Mouse (Mus musculus) hindbrain, embryonic 12.5 days (tissue): ENCODE data around the gene Mrpl45. TPM values are rescaled to one million over a fixed set of nuclear protein-coding genes. Genes with fewer than 3 reads are reported as not detected.
"Not testable (repeated sequence)": the region's sequence is repeated elsewhere in the genome, so short reads cannot be mapped to it uniquely, and the experiment has no call there.

Experiments
- ATAC-seq: fragments of 200-750 bp; cut with Nextera tagmentation; 2 replicates; pipeline ENCODE4 v1.8.0; 2017; ENCODE audit warnings: moderate TSS enrichment; ENCODE audit not compliant: low FRiP score
- H3K27ac ChIP-seq: fragments of 300-500 bp; sonication (generic); 2 replicates; pipeline ENCODE4 v1.5.1; 2016; ENCODE audit warnings: mild to moderate bottlenecking
- H3K27me3 ChIP-seq: fragments of 300-500 bp; sonication (generic); 2 replicates; pipeline ENCODE4 v1.6.1; 2016; ENCODE audit warnings: mild to moderate bottlenecking
- H3K36me3 ChIP-seq: fragments of 300-500 bp; sonication (generic); 2 replicates; pipeline ENCODE4 v1.6.1; 2016; ENCODE audit warnings: mild to moderate bottlenecking
- H3K4me1 ChIP-seq: fragments of 300-500 bp; sonication (generic); 2 replicates; pipeline ENCODE4 v1.6.1; 2016
- H3K4me2 ChIP-seq: fragments of 300-500 bp; sonication (generic); replicated peaks from 2 replicates; pipeline ENCODE4 v1.6.1; 2016; ENCODE audit warnings: mild to moderate bottlenecking
- H3K4me3 ChIP-seq: fragments of 300-500 bp; sonication (generic); 2 replicates; pipeline ENCODE4 v1.5.1; 2016; ENCODE audit warnings: mild to moderate bottlenecking
- H3K9ac ChIP-seq: fragments of 300-500 bp; sonication (generic); 2 replicates; pipeline ENCODE4 v1.6.1; 2016; ENCODE audit warnings: mild to moderate bottlenecking, moderate library complexity
- H3K9me3 ChIP-seq: fragments of 300-500 bp; sonication (generic); replicated peaks from 2 replicates; pipeline ENCODE4 v1.6.1; 2016; ENCODE audit warnings: mild to moderate bottlenecking
- WGBS: fragments of 180-500 bp; shearing (Covaris S2); methylation state at CpG from one replicate; pipeline ENCODE4 v1.1.7; 2016; 5-methylcytosine and 5-hydroxymethylcytosine counted together
- polyA plus RNA-seq: library from polyadenylated mRNA; unstranded; fragments of >200 nt; fragmentation: Nextera tagmentation; extraction: Ambion mirVana; gene quantifications from 2 replicates; pipeline ENCODE4 v1.2.1, GENCODE M21; 2016

Mrpl45 gene
- polyA plus RNA-seq, 1 experiment from 2014 or later, result 44.9 TPM

DNA sequence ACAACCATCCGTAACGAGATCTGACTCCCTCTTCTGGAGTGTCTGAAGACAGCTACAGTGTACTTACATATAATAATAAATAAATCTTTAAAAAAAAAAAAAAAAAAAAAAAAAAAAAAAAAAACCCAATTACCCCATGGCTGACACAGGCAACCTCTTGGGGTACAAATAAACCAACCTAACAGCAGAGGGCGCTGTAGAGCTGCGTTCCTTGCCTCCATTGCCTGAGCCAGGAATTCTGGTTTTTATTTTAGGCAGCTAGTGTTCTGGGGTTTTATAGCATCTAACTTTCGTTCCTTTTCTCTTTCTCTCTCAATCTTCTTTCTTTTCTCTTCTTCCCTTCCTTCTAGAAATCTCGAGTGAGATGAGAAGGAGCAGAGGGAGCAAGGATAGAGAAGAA is 42.1 kb downstream of the Mrpl45 start:
- not testable (repeated sequence) for ATAC-seq, H3K4me2 ChIP-seq, H3K27me3 ChIP-seq, H3K36me3 ChIP-seq, H3K4me3 ChIP-seq, H3K9me3 ChIP-seq, H3K9ac ChIP-seq, H3K27ac ChIP-seq, H3K4me1 ChIP-seq
- 12% methylated on average over 4 of the region's 6 CpGs for WGBS

DNA sequence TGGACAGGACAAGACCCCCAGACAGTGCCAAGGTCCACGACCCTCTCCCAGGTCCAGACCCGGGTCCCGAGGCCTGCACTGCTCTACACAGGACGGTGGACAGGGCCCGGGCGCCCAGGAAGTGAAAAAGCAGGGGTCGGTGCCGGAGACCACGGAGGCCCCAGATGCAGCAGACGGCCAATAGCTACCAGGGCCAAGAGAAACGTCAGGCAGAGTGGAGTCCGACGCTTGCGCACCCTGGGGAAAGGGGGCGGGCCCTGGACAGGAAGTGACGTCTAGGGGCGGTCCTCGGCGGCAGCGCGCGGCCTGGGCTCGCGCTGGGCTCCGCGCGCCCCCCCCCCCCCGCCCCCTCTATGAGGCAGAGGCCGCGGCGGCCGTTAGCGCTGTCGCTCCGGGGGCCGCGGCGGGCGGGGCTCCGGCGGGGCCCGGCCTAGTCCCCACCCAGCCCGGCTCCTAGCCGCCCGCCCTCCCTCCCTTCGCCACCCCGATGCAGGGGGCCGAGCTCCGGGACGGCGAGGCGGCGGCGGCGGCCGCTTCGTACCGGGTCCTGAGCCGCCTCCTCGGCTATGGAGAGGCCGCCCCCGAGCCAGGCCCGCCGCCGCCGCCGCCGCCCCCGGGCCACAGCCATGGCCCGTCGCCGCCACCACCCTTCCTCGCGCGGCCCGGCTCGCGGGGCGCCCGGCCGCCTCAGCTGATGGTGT is 46.6 kb downstream of the Mrpl45 start, which contains the start of gene Socs7:
Gene Socs7 (plus strand): TSS at position 604 of the 701 bp plus-strand sequence.
- Histone ChIP-seq H3K27ac (peak within 1 kb of the TSS; percentile 90), H3K9ac (peak within 1 kb of the TSS; percentile 97), H3K9me3 (no peaks in the 10 kb centered on the region), H3K4me1 (peaks cover 30% of the 10 kb centered on the region), H3K36me3 (no peaks in the 10 kb centered on the region), H3K4me2 (peak within 1 kb of the TSS; percentile 89), H3K27me3 (no peaks in the 10 kb centered on the region), H3K4me3 (peak within 1 kb of the TSS; percentile 77)
- peak; percentile 95 for ATAC-seq
- under 1% methylated on average over 30 of the region's 81 CpGs for WGBS

DNA sequence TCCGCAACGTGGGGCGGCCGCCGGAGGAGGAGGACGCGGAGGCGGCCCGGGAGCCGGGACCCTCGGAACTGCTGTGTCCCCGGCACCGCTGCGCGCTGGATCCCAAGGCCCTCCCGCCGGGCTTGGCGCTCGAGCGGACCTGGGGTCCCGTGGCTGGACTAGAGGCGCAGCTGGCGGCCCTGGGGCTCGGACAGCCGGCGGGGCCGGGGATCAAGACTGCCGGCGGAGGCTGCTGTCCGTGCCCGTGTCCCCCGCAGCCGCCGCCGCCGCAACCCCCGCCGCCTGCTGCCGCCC is 47.1 kb downstream of the Mrpl45 start:
- 1% methylated on average over 33 of the region's 39 CpGs for WGBS
- H3K27me3 ChIP-seq, result no peaks in the 10 kb centered on the region
- peak overlapping the region; percentile 77 for H3K4me3 ChIP-seq
- H3K9ac ChIP-seq, result peak overlapping the region; percentile 97
- peak; percentile 62 for ATAC-seq
- no peaks in the 10 kb centered on the region for H3K9me3 ChIP-seq
- peak overlapping the region; percentile 90 for H3K27ac ChIP-seq
- H3K36me3 ChIP-seq, result no peaks in the 10 kb centered on the region
- H3K4me1 ChIP-seq, result peaks cover 32% of the 10 kb centered on the region
- peak overlapping the region; percentile 89 for H3K4me2 ChIP-seq

DNA sequence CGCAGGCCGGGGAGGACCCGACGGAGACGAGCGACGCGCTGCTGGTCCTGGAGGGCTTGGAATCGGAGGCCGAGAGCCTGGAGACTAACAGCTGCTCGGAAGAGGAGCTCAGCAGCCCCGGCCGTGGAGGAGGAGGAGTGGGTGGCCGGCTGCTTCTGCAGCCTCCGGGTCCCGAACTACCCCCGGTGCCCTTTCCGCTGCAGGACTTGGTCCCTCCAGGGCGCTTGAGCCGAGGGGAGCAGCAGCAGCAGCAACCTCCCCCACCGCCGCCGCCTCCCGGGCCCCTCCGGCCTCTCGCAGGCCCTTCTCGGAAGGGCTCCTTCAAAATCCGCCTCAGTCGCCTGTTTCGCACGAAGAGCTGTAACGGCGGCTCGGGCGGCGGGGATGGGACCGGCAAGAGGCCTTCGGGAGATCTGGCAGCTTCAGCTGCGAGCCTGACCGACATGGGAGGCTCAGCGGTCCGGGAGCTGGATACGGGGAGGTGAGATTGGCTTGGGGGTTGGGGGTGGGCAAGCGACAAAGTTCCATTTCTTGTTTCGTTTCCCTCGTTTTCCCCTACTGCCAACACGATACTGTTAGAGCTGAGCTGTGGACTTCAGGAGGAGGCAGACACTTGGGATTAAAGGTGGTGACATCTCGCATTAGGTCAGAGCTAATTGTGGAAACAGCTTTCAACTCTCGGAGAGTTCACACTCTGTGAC is 47.6 kb downstream of the Mrpl45 start:
- H3K36me3 ChIP-seq, result no peaks in the 10 kb centered on the region
- H3K4me2 ChIP-seq, result peak overlapping the region; percentile 89
- no peaks in the 10 kb centered on the region for H3K27me3 ChIP-seq
- ATAC-seq, result peak; percentile 7; the same call in 1 of the 2 replicates
- no peaks in the 10 kb centered on the region for H3K9me3 ChIP-seq
- WGBS, result under 1% methylated on average over 49 of the region's 49 CpGs
- peaks cover 32% of the 10 kb centered on the region for H3K4me1 ChIP-seq
- H3K9ac ChIP-seq, result peak overlapping the region; percentile 97
- H3K27ac ChIP-seq, result peak overlapping the region; percentile 90
- H3K4me3 ChIP-seq, result peak overlapping the region; percentile 77

DNA sequence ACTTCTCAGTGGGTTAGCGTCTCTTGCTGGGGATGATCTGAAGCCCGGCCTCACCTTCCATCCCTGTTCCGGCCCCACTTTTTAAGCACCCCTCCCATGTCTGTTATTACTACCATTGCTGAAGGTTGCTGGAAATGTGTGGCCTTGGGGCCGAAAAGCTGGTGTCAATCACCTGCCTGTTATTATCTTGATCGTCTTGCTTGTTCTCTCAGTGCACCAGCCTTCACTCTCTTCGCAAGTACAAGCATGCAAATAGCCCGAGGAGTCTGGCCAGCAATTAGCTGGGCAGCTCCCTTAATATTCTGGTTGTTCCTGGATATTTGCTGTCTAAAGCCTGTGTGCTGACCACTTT is 48.1 kb downstream of the Mrpl45 start:
- ATAC-seq, result no peak
- H3K4me1 ChIP-seq, result peaks cover 32% of the 10 kb centered on the region
- peak overlapping the region; percentile 89 for H3K4me2 ChIP-seq
- 2% methylated on average over 7 of the region's 7 CpGs for WGBS
- peak overlapping the region; percentile 77 for H3K4me3 ChIP-seq
- H3K9me3 ChIP-seq, result no peaks in the 10 kb centered on the region
- H3K36me3 ChIP-seq, result no peaks in the 10 kb centered on the region
- no peak overlapping the region for H3K27ac ChIP-seq
- peak overlapping the region; percentile 97 for H3K9ac ChIP-seq
- H3K27me3 ChIP-seq, result no peaks in the 10 kb centered on the region

DNA sequence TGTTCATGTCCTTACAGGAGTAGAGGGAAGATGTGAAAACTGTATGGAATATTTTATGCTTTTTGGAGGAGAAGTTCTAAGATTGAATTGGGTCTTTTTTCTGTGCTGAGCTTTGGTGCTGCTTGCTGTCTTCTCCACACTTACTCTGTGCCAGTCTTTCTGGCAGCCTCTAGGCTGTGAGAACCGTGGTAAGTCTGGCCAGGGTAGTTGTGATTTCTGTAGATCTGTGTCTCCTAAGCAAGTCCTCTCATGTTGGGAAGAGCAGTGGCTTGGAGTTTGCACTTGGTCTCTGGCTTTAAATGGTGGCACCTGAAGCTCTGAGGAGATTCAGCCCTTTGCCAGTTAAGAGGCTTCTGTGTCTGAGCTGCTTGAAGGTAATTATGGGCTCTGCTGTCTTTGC is 50.0 kb downstream of the Mrpl45 start:
- Histone ChIP-seq H3K4me1 (peaks cover 35% of the 10 kb centered on the region), H3K4me3 (peak overlapping the region; percentile 77; the same call in 1 of the 2 replicates), H3K27ac (no peak overlapping the region), H3K36me3 (no peaks in the 10 kb centered on the region), H3K9ac (peak overlapping the region; percentile 97; the same call in 1 of the 2 replicates), H3K9me3 (no peaks in the 10 kb centered on the region), H3K27me3 (no peaks in the 10 kb centered on the region), H3K4me2 (peak overlapping the region; percentile 89)
- WGBS, result 84% methylated on average over 1 of the region's 1 CpGs
- no peak for ATAC-seq

DNA sequence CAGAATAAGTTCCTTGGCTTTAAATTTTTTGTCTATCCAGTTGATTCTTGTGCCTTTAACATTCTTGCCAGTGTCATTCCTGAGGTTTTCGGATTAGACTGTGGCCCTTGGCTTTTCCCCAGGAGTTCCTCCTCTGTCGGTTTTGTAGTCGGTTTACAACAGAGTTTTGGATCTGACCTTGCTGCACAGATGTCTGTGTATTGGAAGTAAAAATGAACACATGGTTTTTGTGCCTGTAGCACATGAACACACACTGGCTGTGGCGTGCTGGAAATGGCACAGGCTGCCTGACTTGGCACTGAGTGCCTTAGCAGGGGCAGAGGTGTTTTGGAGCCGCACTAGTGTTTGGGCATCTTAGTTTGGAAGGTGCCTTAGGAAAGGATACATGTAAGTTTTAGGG is 53.0 kb downstream of the Mrpl45 start:
- Histone ChIP-seq H3K9ac (no peak overlapping the region), H3K4me1 (peaks cover 33% of the 10 kb centered on the region), H3K4me2 (no peak overlapping the region), H3K36me3 (0 out of 2 replicates have a peak, but pooled peaks cover 3% of the 10 kb centered on the region), H3K27me3 (no peaks in the 10 kb centered on the region), H3K4me3 (no peak overlapping the region), H3K9me3 (no peaks in the 10 kb centered on the region), H3K27ac (no peak overlapping the region)
- WGBS, result 88% methylated on average over 5 of the region's 5 CpGs
- no peak for ATAC-seq

DNA sequence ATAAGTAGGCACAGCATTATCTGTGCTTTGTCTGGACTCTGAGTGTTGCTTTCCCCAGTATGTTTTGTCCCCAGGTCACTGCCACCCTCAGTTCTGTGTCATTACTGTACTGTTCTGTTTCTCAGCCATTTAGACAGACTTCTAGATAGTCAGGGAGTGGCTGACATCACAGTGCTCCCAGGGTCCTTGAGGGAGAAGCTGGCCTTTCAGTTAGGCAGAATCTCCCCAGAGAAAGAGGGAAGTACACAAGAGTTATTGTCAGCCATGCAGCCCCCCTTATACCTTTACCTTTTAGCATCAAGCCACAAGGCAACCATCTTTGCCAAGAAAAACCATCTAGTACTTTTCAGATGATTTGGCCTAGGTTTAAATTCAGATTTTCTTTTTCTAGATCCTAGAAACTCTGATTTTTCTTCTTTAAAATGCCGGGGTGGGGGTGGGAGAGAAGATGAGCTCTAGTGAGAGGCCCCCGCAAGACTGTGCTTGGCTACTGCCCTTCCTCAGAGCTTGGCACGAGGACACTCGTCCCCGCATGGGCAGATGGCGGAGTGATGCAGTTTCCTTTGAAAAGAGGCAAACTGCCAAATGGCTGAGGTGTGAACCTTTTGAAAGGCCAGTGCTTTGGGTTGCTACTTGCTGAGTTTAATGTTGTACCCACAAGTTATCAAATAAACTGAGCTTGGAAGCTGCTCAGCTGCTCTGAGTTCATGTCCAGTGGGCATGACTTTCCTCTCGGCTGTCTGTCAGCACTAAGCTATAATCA is 55.0 kb downstream of the Mrpl45 start:
- WGBS, result 84% methylated on average over 7 of the region's 7 CpGs
- H3K36me3 ChIP-seq, result peaks cover 10% of the 10 kb centered on the region
- H3K4me1 ChIP-seq, result peaks cover 13% of the 10 kb centered on the region
- no peaks in the 10 kb centered on the region for H3K9me3 ChIP-seq
- no peaks in the 10 kb centered on the region for H3K27me3 ChIP-seq
- ATAC-seq, result no peak
- H3K4me2 ChIP-seq, result no peak overlapping the region
- H3K27ac ChIP-seq, result no peak overlapping the region
- no peak overlapping the region for H3K4me3 ChIP-seq
- no peak overlapping the region for H3K9ac ChIP-seq

DNA sequence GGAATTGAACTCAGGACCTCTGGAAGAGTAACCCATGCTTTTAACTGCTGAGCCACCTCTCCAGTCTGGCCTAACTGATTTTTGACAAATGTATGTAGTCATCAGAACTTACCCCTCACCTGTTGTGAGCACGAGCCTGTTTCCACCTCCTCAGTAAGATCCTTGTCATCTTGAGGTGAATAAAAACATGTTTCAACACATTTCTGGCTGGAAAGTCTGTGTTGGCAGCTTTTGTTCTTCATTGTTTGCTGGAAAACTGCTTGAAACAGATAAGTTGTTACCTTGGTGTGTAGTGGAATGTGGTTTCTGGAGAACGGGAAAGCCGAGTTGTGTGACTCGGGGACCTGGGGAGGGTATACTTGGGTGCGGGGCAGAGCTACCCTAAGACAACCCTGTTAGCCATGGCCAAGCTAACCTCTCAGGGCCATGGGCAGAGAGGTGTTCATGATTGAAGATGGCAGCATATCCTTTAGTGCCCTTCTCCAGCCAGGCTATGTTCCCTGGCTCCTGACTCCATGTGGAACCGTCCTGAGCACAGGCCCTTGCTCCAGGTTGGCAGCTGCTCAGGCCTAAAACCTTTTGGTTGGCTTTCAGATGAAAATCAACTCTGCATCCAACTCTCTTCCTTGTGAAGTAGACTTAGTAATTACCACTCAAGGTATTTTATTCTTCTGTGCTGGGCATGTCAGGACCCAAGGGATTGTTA is 56.8 kb downstream of the Mrpl45 start:
- H3K27ac ChIP-seq, result no peak overlapping the region
- no peaks in the 10 kb centered on the region for H3K9me3 ChIP-seq
- 81% methylated on average over 6 of the region's 6 CpGs for WGBS
- H3K9ac ChIP-seq, result no peak overlapping the region
- H3K4me2 ChIP-seq, result no peak overlapping the region
- no peak for ATAC-seq
- H3K27me3 ChIP-seq, result no peaks in the 10 kb centered on the region
- no peak overlapping the region for H3K4me3 ChIP-seq
- H3K4me1 ChIP-seq, result peaks cover 6% of the 10 kb centered on the region; the same call in 1 of the 2 replicates
- H3K36me3 ChIP-seq, result peaks cover 25% of the 10 kb centered on the region

DNA sequence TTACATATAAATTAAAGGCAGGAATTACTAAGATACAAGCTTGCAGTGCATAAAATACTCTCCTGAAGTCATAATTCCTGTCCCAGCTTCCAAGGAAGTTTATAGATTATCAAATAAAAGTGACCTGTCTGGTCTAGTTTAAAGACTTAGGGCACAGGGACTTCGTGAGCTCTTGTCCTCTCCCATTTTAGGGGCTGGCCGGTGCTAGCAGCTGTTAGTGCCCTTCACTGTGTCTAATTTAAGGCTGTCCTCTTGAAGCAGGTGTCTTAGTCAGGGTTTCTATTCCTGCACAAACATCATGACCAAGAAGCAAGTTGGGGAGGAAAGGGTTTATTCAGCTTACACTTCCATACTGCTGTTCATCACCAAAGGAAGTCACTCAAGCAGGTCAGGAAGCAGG is 57.9 kb downstream of the Mrpl45 start:
- H3K4me3 ChIP-seq, result no peak overlapping the region
- H3K4me1 ChIP-seq, result peaks cover 6% of the 10 kb centered on the region; the same call in 1 of the 2 replicates
- ATAC-seq, result no peak
- H3K27me3 ChIP-seq, result no peaks in the 10 kb centered on the region
- no peaks in the 10 kb centered on the region for H3K9me3 ChIP-seq
- H3K36me3 ChIP-seq, result peaks cover 36% of the 10 kb centered on the region
- 88% methylated on average over 2 of the region's 2 CpGs for WGBS
- H3K4me2 ChIP-seq, result no peak overlapping the region
- H3K27ac ChIP-seq, result no peak overlapping the region
- no peak overlapping the region for H3K9ac ChIP-seq
